Mouse (Mus musculus) induced T-regulatory cell, adult 2 months (primary cell): ENCODE measurements around the gene Treml1.
A peak's percentile ranks its signal among the peaks of the same experiment; 100 is the strongest.

Source experiments
- DNase-seq: peaks from one replicate; pipeline ENCODE4 v3.0.0-alpha.2; 2012; ENCODE audit warnings: low read depth

The Treml1 gene

DNA sequence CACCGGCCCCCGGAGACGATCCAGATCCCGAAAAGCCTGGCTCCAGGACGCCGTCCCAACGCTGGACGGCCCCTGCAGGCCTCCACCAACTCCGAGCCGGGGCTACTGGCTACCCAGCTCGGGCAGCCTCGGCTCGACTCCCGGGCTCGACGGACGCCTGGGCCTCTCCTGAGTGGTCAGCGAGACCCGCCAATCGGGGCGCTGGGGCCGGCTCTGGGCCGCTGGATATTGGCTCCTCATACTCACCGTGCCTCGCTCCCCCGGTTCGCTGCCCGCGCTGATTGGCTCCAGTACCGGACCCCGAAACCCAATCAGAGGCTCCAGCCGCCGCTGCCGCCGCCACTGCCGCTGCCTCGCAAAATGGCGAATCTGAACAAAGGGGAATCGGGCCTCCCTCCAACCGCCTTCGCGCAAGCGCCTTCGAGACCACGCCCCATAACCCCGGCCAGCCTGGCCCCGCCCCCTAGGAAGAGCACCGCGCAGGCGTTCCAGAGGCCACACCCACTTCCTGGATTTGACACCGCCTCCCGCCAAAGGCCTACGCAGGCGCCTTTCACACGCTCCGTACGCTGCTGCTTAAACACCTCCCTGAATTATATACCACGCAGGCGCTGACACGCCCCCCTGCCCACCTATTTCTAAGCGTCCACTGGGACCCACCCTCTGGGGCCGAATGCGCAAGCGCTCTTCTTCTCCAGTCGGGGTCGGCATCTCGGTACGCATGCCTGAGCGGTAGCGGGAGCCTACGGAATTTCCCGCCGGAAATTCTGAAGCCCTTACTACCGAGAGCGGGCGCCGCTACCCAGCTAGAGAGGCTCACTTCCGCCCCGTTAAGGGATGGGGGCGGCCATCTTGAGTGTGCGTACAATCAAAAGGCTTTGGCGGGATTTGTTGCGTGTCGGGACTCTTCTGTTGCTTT is 49.9 kb downstream of the Treml1 start, which contains the start of the genes Nfya and Oard1:
Nfya (minus strand) TSS at position 527 of the 919 bp plus-strand sequence.
Oard1 (plus strand) TSS at position 635 of the 919 bp plus-strand sequence.
- peak; percentile 100 for DNase-seq

DNA sequence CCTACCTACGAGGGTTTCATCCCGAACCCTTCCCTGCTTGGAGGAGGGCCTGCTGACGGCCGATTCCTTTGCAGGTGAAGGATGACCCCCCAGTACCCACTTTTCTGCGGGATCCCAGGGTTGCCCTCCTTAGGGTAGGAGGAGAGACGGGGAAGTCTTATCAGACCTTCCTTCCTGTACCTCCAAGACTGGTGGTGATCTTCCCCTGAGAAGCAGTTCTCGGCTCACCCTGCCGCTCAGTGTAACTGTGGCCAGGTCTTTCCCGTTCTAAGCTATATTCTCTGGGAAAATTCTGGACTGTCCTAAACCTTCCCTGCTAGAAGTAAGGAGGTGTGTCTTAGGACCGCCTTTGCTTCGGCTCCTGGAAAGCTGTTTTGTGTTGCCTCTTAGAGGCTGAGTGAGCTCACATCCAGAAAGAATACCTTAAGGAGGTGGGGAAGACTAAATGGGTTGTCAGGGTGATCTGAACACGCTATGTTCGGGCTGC is 50.6 kb downstream of the Treml1 start:
- DNase-seq = no peak

DNA sequence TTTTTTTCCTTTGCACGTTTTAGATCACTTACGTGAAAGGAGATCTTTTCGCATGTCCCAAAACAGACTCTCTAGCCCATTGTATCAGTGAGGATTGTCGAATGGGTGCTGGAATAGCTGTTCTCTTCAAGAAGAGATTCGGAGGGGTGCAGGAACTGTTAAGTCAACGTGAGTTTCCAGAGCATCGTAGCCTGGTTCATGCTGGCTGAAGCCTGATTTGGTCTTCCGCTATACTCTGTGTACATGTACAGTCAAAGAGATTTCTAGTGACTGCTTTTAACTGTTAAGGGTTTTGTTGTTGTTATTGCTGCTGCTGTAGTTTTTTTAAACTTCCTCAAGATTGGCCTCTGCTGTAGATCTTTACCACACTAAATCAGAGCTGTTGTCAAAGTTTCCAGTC is 51.5 kb downstream of the Treml1 start:
- DNase-seq = peak; percentile 64

DNA sequence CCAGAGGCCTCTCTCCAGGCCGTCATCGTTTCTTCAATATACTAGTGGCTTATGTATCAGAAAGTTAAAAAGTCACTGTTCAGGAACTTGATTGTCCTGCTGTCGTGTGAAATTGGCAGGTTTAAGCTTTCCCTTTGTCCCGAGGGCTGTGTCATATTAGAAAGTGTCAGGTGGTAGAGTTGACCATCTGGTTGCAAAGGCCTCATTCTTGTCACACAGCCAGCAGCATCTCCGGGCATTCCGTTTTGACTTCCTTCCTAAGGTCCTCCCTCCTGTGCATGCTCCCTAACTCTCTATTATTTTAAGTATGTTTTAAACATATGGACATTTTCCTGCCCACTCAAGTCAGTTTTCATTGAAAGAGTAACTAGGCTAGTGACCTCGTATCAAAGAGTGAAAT is 56.3 kb downstream of the Treml1 start:
- no peak for DNase-seq
